In the genomic region with DNA sequence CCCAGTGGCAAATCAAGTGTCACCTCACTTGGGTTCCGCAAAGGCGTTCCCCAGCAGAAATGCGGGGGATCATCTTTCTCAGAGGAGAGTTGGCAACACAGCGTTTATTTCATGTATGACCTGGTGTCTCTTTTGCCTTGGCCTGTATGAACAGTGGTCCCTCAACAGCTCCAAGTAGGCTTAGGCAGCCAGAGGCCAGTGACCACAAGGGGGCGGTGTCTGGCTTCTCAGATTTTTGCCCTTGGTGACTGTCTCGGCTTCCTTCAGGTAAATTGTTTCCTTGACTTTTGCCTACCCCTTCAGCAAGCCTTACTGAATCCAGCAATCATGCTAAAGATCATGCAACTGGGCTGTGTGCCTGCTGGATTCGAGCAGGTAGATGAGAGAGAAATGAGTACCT, we compare ENCODE assay signal across 8 mouse cellular contexts. TPM values are rescaled to one million over a fixed set of nuclear protein-coding genes. Genes with fewer than 3 reads are reported as not detected.
A peak's percentile ranks its signal among the peaks of the same experiment; 100 is the strongest.
DNase-seq lines count a peak whose midpoint lies in the region; ATAC-seq and TF ChIP-seq lines count a peak whose summit lies in the region.
"Had no signal": no experiment of that assay in that cellular context is flagged by ENCODE, and none has a peak within 500 bp of the region (broad histone marks: within the 10 kb centered on the region; RNA-seq: fewer than 3 reads in every experiment).

No protein-coding gene starts in this region.

- WGBS in midbrain, embryonic 10.5 days = 37% methylated on average over 7 of the region's 7 CpGs
- WGBS in midbrain, embryonic 15.5 days = 38% methylated on average over 7 of the region's 7 CpGs
- 31% methylated on average over 7 of the region's 7 CpGs for WGBS in liver, embryonic 14.5 days (ENCODE audit: insufficient replicate concordance)

- TF ChIP-seq EP300 in liver, embryonic 14.5 days (IDR thresholded peaks at IDR 0.05; ENCODE audit: low read depth) = no peak

- DNase-seq in midbrain, embryonic 10.5 days (ENCODE audit: low spot score) = peak; percentile 62
- peak; percentile 25 to 80 for DNase-seq in adrenal gland, adult (ENCODE audit: inconsistent age in 2 of 2, low spot score in 1 of 2)
- DNase-seq in cerebellum, adult 8-10 months = peak; percentile 51
- no peak for DNase-seq in liver, embryonic 14.5 days (ENCODE audit: low read depth in 3 of 3, low spot score in 3 of 3)
- DNase-seq in right cerebral cortex, postnatal 25 days = peak; percentile 54

- H3K4me2 ChIP-seq in midbrain, embryonic 15.5 days = no peak overlapping the region
- H3K4me2 ChIP-seq in liver, embryonic 14.5 days (ENCODE audit: low read depth) = no peak overlapping the region

- peak; percentile 80 for TF ChIP-seq CTCF in liver, embryonic 14.5 days (IDR thresholded peaks at IDR 0.05; ENCODE audit: low read depth)

- H3K9me3 ChIP-seq in midbrain, embryonic 10.5 days (replicated peaks) = no peaks in the 10 kb centered on the region
- no peaks in the 10 kb centered on the region for H3K9me3 ChIP-seq in midbrain, embryonic 15.5 days
- no peaks in the 10 kb centered on the region for H3K9me3 ChIP-seq in liver, embryonic 14.5 days (ENCODE audit: control insufficient read depth, low read length)
- H3K9me3 ChIP-seq: megakaryocyte, embryonic 14.5 days had no signal

- no peak overlapping the region for H3K9ac ChIP-seq in midbrain, embryonic 15.5 days
- no peak overlapping the region for H3K9ac ChIP-seq in liver, embryonic 14.5 days (replicated peaks)

- H3K4me3 ChIP-seq in midbrain, embryonic 10.5 days = no peak overlapping the region
- no peak overlapping the region for H3K4me3 ChIP-seq in midbrain, embryonic 15.5 days
- no peak overlapping the region for H3K4me3 ChIP-seq in liver, embryonic 14.5 days (ENCODE audit: insufficient read depth in 1 of 2, low read depth in 2 of 2, low read length in 2 of 2)
- H3K4me3 ChIP-seq: megakaryocyte, embryonic 14.5 days had no signal

- H3K36me3 ChIP-seq in midbrain, embryonic 10.5 days = no peaks in the 10 kb centered on the region
- H3K36me3 ChIP-seq in midbrain, embryonic 15.5 days (replicated peaks) = no peaks in the 10 kb centered on the region
- H3K36me3 ChIP-seq in liver, embryonic 14.5 days (replicated peaks; ENCODE audit: control insufficient read depth, insufficient read depth, low read depth) = no peaks in the 10 kb centered on the region

- no peak for ATAC-seq in midbrain, embryonic 15.5 days (replicated peaks)
- 0 out of 2 replicates have a peak, but pooled peaks have one; percentile 35 for ATAC-seq in granulocyte monocyte progenitor cell, adult 5-6 weeks (replicated peaks; ENCODE audit: poor library complexity, severe bottlenecking)
- ATAC-seq in liver, embryonic 14.5 days (ENCODE audit: insufficient read depth) = no peak

- peaks cover 8% of the 10 kb centered on the region for H3K4me1 ChIP-seq in midbrain, embryonic 10.5 days
- H3K4me1 ChIP-seq in midbrain, embryonic 15.5 days = peaks cover 3% of the 10 kb centered on the region
- no peaks in the 10 kb centered on the region for H3K4me1 ChIP-seq in liver, embryonic 14.5 days (replicated peaks; ENCODE audit: control insufficient read depth in 2 of 2, insufficient read depth in 2 of 2, low read length in 1 of 2)
- H3K4me1 ChIP-seq: megakaryocyte, embryonic 14.5 days had no signal

- no peak overlapping the region for H3K27ac ChIP-seq in midbrain, embryonic 10.5 days (replicated peaks)
- H3K27ac ChIP-seq in midbrain, embryonic 15.5 days = no peak overlapping the region
- H3K27ac ChIP-seq in liver, embryonic 14.5 days = no peak overlapping the region

- H3K27me3 ChIP-seq in midbrain, embryonic 10.5 days (ENCODE audit: low read depth, poor library complexity, severe bottlenecking) = no peaks in the 10 kb centered on the region
- no peaks in the 10 kb centered on the region for H3K27me3 ChIP-seq in midbrain, embryonic 15.5 days (replicated peaks)
- H3K27me3 ChIP-seq in liver, embryonic 14.5 days (ENCODE audit: control insufficient read depth, insufficient read depth, low read length) = no peaks in the 10 kb centered on the region

RNA-seq across cellular contexts. Expression of gene Ube2ql1, which starts 48.6 kb away (rescaled TPM):
- 0.96 and 2.0 TPM in 2 replicates for polyA plus RNA-seq in midbrain, embryonic 10.5 days (2016; fragmentation: Nextera tagmentation; extraction: Ambion mirVana)
- 24.0 and 25.1 TPM in 2 replicates for polyA plus RNA-seq in midbrain, embryonic 15.5 days (2015; fragmentation: Nextera tagmentation; extraction: Ambion mirVana)
- total RNA-seq in granulocyte monocyte progenitor cell, adult 5-6 weeks (2014; fragmentation: Nextera tagmentation) = not detected in 2 replicates
- total RNA-seq in granulocyte monocyte progenitor cell, adult 5-6 weeks (2017) = not detected in 2 replicates
- polyA plus RNA-seq in liver, embryonic 14.5 days (2012; rRNA removed) = 0.22 and 0.36 TPM in 2 replicates
- polyA plus RNA-seq in liver, embryonic 14.5 days (2014; fragmentation: Nextera tagmentation; extraction: Ambion mirVana) = 0.08 and 0.15 TPM in 2 replicates

Comparison
In these comparisons a context has a peak if more than half of its experiments do, and no peak if none do; other contexts are left out.
1. DNase-seq: peak in midbrain, embryonic 10.5 days (single experiment), adrenal gland, adult (2 of 2), cerebellum, adult 8-10 months (single experiment) and right cerebral cortex, postnatal 25 days (single experiment); none in liver, embryonic 14.5 days (0 of 3).